Mouse (Mus musculus) gonadal fat pad, adult 2 months (tissue): ENCODE measurements around the gene Cuedc1. TPM values are rescaled to one million over a fixed set of nuclear protein-coding genes. Genes with fewer than 3 reads are reported as not detected.

Experiments used
- DNase-seq: peaks from one replicate; pipeline ENCODE4 v3.0.0-alpha.2; 2012; ENCODE audit warnings: low read depth
- polyA plus RNA-seq: library from polyadenylated mRNA; depleted of rRNA; stranded (reverse); fragments of >200 nt; gene quantifications from 2 replicates; pipeline ENCODE4 v1.2.3, GENCODE M21; 2012

Gene Cuedc1
- polyA plus RNA-seq, 1 experiment, result 52.3 TPM

DNA sequence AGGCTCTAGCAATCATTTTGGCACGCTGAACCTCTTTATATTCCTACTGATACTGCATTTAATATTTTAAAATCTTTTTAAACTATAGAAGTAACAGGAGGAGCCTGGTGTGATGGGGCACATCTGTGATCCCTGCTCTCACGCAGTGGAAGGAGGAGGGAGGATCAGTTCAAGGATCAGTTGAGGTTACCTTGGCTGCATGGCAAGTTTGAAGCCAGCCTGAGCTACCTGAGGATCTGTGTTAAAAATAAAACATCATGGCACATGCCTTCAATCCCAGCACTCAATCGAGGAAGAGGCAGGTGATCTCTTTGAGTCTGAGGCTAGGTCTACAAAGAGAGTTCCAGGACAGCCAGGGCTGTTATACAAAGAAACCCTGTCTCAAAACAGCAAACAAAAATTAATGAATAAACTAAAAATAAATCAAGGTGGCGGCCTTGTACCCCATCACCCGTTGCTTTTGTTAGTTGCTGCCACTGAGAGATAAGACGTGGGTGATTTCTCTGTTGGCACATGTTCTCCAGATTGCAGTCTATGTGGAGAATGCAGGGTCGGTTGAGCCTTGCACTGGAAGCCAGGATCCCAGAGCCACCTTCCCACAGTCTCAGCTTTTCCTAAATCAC, 50.3 kb downstream of the Cuedc1 start:
- no peak for DNase-seq

- DNase-seq, result no peak
Observed at GRCm38 (mm10) chr11:88148638-88149279, 50.9 kb downstream of the Cuedc1 start.

- DNase-seq, result peak; percentile 97
Observed at GRCm38 (mm10) chr11:88151379-88152155, 53.7 kb downstream of the Cuedc1 start.

DNA sequence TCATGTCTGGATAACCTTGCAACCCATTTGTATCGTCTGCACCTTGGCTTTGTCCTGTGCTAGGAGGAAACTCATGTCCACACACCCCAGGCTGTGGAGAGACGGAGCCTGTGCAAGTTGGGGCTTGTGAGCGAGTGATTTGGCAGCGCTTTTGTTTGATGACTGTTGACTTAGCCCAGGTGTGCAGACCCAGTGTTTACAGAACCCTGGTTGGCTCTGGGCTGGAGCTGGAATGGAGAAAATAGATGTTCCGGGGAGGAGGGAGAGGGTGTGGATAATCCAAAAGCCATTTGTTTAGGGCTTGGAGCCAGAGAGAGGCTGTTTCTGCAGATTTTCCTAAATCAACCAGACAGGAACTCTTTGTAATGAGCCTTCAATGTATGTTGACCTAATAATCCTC, 56.0 kb downstream of the Cuedc1 start:
- DNase-seq, result peak; percentile 90

DNA sequence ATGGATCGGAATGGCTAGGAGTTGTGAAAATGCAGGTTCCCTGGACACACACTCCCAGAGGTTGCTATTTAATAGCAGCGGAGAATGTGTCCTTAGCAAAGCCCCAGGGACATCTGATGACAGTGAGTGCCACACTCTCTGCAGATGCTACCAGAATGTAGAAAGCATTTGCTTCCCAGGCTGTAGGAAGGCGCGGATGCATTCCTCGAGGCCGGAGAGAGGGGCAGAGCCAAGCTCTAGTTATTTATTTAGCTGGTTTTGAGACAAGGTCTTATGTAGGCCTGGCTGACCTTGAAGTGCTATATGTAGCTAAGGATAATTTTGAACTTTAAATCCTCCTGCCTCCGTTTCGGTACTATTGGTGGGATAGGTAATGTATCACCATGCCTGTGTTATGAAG, 56.6 kb downstream of the Cuedc1 start:
- DNase-seq, result no peak

- DNase-seq, result no peak
Observed at GRCm38 (mm10) chr11:88155451-88155850, 57.6 kb downstream of the Cuedc1 start.

DNA sequence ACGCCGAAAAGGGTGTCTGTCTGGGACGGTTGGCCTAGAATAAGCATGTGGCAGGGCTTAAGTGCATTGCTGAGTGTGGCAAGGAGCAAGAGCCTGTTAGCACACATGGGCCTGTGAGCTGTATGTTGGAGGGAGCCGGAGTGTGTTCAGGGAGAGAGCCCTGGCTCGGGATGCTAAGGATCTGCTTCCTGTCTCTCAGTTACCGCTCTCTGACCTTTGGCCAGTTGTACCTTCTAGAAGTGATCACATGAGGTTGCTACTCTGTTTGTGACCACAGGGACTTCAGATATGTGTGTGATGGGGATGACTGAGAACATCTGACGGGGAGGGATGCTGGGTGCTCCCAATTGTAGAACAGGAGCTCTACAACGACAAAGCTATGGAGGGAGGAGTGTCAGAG, 58.1 kb downstream of the Cuedc1 start:
- DNase-seq, result no peak

- no peak for DNase-seq
Observed at GRCm38 (mm10) chr11:88156403-88156802, 58.5 kb downstream of the Cuedc1 start.

DNA sequence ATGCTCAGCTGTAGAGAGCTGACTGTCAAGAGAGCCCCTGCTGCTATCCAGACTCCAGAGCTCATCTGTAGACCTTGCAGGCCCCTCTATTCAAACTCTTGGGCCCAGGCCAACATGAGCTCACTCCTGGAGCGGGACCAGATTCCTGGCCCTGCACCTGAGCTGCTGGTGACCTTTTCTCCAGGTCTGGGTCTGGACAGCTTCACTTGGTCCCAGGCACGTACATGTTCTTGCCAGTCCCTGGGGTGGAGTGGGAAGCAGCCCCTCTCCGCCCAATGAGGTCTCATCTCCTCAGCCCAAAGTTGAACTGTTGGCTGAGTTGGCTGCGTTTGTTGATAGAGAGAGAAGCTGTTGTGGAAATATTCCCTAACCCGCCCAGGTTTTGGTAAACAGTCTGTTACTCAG, 61.0 kb downstream of the Cuedc1 start:
- no peak for DNase-seq

DNA sequence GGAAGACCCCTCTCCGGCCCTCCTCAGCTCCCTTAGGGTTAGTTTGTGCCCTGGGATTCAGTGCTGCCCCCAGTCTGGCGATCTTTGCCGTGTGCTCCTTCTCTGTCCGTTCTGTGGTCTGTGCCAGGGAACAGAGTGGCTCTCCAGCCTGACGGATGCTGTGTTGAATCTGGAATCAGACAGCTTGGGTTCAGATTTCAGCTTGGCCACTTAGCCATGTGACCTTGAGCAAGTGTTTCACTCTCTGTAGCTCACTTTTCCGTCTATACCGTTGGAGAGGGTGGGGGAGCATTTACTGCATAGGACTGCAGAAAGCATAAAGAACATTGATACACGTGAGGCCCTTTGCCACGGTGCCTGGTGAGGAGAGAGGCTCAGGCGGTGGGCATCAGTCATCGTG, 61.5 kb downstream of the Cuedc1 start:
- no peak for DNase-seq

- DNase-seq, result no peak
Observed at GRCm38 (mm10) chr11:88160316-88160715, 62.5 kb downstream of the Cuedc1 start.

DNA sequence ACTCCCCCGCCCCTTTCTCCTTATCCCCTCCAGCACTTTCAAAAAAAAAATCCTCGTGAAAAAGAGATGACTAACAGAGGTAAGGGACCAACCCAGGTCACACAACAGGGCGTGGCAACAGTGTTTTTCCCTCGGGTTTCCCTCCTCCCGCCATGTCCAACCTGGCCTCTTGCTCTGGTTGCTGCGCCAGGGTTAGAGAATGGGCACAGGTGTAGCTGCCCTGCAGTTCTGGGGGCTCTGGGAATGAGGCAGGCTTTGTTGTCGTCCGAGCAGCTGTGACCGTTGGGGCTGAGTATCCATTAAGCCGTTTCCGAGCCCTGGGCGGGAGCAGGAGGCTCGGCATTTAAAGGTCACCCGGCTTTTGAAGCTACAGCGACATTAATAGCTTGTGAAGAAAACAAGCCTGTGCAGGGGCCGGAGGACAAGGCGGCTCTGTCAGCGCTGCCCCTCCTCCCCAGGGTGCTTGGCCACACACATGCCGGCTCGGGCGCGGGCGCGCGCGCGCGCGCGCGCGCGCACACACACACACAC, 63.3 kb downstream of the Cuedc1 start:
- no peak for DNase-seq

DNA sequence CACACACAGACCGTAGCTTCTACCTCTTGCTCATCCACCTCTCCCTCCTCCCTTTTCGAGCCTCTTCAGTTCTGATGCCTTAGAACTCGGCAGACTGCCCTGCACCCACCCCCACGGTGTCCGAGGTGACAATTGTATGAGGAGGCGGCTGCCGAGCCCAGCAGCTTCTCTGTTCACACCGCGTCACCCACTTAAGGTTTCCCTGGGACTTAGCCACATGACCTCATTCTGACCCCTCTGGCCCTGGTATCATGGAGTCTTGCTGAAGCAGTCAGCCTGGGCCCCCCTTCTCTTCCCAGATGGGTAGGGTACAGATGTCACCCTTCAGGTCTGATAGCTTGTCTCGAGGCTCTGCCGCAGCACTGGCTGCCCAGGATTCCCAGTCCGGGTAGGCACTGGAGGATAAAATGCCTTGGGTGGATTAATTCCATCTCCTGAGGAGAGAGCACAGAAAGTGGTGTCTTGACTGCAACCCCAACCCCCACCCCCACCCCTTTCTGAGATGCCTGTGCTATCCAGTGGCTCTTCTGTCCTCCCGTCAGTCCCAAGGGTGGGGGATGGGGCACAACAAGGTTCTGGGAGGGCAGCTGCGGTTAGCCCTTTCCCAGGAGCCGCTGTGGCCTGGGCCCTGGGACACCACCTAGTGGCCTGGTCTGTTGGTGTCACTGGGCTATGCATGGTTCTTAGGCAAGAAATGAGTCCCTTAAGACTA, 63.9 kb downstream of the Cuedc1 start:
- DNase-seq, result no peak

DNA sequence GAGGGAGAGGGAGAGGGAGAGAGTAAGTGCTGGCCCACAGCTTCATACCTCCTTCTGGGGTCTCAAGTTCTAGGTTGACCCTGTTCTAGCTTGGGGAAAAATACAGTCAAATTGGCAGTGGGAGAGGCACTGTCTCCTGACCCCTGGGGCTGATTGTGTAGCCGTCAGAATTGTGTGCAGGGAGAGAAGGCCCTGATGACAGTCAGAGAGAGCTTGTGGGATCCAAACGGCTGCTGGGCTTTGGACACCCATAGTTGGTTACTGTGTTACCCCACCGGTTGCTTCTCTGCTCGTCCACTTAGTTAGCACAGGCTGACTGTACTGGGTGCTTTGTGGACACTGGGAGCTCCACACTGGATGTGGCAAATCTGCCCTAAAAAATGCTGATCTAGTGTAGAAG, 64.9 kb downstream of the Cuedc1 start:
- DNase-seq, result no peak

GRCm38 (mm10) chr11:88164213-88164723, 66.4 kb downstream of the Cuedc1 start:
- DNase-seq, result no peak

GRCm38 (mm10) chr11:88164801-88165377, 67.0 kb downstream of the Cuedc1 start:
- peak; percentile 87 for DNase-seq

DNA sequence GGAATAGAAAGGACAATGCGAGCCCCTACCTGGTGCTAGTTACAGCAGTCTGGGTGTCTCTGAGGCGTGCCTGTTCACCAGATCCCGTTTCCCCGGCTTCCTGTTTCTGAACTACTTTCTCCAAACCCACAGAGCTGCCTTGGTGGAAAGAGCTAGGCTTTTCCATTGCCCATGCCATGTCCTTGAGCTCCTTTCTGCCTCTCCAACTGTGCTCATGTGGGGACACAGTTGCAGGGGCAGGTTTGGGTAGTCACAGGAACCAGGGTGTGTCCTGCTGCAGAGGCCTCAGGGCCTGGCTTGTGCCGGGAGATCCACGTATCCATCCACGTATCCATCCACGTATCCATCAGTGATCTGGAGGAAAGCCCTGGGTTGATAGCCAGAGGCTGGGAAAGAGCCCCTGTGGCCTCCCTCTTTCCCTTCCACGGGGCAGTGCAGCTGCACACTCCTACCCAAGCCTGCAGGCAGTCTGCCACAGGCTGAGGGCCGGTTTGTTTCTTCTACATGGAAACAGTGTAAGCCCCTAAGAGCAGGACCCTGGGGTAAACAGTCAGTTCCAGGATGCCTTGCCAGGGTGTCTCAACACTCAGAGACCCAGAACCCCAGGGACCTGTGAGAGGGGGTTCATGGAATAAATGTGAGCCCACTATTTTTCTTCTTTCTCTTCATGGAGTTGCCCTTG, 68.0 kb downstream of the Cuedc1 start:
- no peak for DNase-seq

DNA sequence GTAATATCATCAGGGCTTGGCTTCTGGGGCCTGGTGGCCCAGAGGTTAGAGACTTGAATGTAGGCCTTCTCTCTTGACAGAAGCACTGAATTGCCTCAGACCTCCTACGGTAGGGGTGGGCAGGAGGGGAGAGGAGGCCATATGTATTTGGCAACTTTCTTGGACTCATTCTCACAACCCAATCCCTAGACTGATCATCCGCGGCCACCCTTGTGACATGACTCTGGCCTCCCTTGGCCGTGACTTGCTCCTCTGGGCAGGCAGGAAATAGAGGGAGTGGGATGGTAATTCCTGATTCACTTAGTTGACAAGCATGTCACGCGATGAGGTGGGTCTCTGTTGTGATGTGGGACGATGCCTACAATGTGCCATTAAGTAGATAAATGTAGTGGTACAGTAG, 68.6 kb downstream of the Cuedc1 start:
- no peak for DNase-seq

DNA sequence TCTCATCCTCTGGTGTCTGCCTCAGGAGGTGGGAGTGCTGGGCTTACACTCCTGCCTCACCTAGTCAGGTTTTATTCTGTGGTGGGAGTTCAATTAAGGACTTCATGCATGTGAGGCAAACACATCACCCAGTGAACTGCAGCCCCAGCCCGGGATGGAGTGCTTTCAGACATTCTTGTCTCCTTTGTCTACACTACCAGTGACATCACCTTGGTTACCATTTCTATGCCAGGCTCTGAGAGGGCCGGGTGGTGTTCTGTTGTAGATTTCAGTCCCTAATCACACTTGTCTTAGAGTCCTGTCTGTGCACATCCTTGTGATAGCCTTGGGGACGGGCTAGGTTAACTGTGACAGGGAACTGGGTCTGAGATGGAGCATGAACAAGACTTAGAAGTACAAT, 70.8 kb downstream of the Cuedc1 start:
- no peak for DNase-seq

DNA sequence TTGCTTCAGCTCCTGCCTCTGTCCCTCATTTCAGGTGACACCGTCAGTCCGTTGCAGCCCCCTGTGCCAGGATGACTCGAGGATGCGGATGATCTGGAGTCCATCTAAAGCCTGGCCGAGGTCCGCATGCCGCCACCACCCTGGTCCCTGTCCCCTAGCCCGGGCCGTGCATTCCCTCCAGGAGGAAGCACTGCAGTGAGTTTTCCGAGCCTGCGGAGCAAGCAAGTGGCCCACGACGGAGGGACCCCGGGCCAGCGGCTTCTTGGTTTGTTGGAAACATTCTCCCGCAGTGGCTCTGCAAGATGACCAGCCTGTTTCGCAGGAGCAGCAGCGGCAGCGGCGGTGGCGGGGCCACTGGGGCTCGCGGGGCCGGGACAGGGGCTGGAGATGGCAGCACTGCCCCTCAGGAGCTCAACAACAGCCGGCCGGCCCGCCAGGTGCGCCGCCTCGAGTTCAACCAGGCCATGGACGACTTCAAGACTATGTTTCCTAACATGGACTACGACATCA, 71.7 kb downstream of the Cuedc1 start:
- no peak for DNase-seq

DNA sequence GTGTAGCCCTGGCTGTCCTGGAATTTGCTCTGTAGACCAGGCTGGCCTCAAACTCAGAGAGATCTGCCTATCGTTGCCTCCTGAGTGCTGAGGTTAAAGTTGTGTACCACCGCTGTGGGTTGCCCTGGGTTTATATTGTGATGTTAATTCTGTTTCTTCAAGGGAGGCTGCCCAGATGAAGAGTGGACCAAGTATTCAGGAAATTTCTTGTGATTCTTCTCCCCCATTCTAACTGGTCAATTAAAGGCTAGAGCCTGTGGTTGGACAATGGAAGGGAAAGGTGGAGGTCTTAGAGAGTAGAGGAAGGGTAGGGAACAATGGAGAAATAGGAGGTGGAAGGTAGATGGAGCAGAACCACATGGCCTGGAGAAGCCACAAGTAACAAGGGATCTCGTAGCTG, 72.7 kb downstream of the Cuedc1 start:
- no peak for DNase-seq
